Mouse (Mus musculus): ENCODE results near the gene Atg7. TPM values are rescaled to one million over a fixed set of nuclear protein-coding genes. Genes with fewer than 3 reads are reported as not detected.

The Atg7 gene
- polyA plus RNA-seq, 1 experiment = 25.3 TPM

GRCm38 (mm10) chr6:114788663-114789062 is 145.8 kb downstream of the Atg7 start:
- Histone ChIP-seq H3K27ac (ENCODE audit: insufficient read depth, low read length) (no peak overlapping the region), H3K4me1 (ENCODE audit: control insufficient read depth, insufficient read depth, low read length) (no peaks in the 10 kb centered on the region), H3K4me3 (ENCODE audit: insufficient read depth, low read length) (no peak overlapping the region)
- TF ChIP-seq POLR2A (IDR thresholded peaks at IDR 0.05; ENCODE audit: extremely low read depth, insufficient read depth, low read length) = no peak
- no peak for TF ChIP-seq CTCF (IDR thresholded peaks at IDR 0.05; ENCODE audit: extremely low read depth, insufficient read depth, low read length)

GRCm38 (mm10) chr6:114790084-114790483 is 147.2 kb downstream of the Atg7 start:
- no peak for TF ChIP-seq CTCF (IDR thresholded peaks at IDR 0.05; ENCODE audit: extremely low read depth, insufficient read depth, low read length)
- no peak for TF ChIP-seq POLR2A (IDR thresholded peaks at IDR 0.05; ENCODE audit: extremely low read depth, insufficient read depth, low read length)
- Histone ChIP-seq H3K4me1 (ENCODE audit: control insufficient read depth, insufficient read depth, low read length) (no peaks in the 10 kb centered on the region), H3K4me3 (ENCODE audit: insufficient read depth, low read length) (no peak overlapping the region), H3K27ac (ENCODE audit: insufficient read depth, low read length) (no peak overlapping the region)

DNA sequence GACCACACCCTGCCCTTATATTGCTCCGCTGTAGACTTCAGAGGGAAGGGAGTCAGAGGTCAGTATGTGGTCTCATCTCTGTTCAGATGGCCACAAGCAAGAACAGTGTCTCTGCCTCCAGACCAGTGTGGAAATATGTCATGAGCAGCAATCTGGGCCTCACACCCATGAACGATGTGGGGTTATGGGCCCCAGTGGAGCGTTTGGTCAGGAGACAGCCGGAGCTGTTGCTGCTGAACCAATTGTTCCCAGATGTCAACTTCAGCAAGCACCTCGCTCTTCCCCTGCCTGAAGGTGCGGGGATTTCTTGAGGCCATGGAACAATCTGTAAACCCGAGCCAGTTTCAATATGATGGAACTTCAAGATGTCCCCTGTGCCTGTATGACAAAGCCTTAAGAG is 148.0 kb downstream of the Atg7 start:
- no peak for TF ChIP-seq CTCF (IDR thresholded peaks at IDR 0.05; ENCODE audit: extremely low read depth, insufficient read depth, low read length)
- no peak for TF ChIP-seq POLR2A (IDR thresholded peaks at IDR 0.05; ENCODE audit: extremely low read depth, insufficient read depth, low read length)

GRCm38 (mm10) chr6:114791846-114792245 is 148.9 kb downstream of the Atg7 start:
- TF ChIP-seq CTCF (IDR thresholded peaks at IDR 0.05; ENCODE audit: extremely low read depth, insufficient read depth, low read length) (no peak), POLR2A (IDR thresholded peaks at IDR 0.05; ENCODE audit: extremely low read depth, insufficient read depth, low read length) (no peak)
- H3K27ac ChIP-seq (ENCODE audit: insufficient read depth, low read length) = no peak overlapping the region
- no peaks in the 10 kb centered on the region for H3K4me1 ChIP-seq (ENCODE audit: control insufficient read depth, insufficient read depth, low read length)
- no peak overlapping the region for H3K4me3 ChIP-seq (ENCODE audit: insufficient read depth, low read length)

More for the DNA sequence above, 148.0 kb downstream of the Atg7 start:
- no peak overlapping the region for H3K4me3 ChIP-seq (ENCODE audit: insufficient read depth, low read length)
- H3K4me1 ChIP-seq (ENCODE audit: control insufficient read depth, insufficient read depth, low read length) = no peaks in the 10 kb centered on the region
- H3K27ac ChIP-seq (ENCODE audit: insufficient read depth, low read length) = no peak overlapping the region

DNA sequence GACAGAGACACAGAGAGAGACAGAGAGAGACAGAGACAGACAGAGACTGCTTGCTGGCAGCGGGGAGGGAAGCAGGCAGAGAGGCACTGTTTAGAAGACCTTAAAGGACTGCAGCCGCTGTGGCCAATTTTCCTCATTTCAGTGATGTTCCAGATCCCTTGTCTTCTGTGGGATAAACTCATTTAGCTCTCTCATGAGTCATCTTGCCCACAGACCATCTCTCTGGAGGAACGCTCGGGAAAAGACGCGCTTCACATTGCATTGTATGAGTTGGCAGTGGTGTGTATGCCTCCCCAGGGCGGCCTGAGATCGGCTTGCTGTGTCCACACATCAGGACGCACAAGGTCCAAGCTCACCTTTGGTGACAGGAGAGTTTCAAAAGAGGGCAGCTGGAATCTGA is 151.8 kb downstream of the Atg7 start:
- Histone ChIP-seq H3K4me1 (ENCODE audit: control insufficient read depth, insufficient read depth, low read length) (no peaks in the 10 kb centered on the region), H3K4me3 (ENCODE audit: insufficient read depth, low read length) (no peak overlapping the region), H3K27ac (ENCODE audit: insufficient read depth, low read length) (no peak overlapping the region)
- TF ChIP-seq CTCF (IDR thresholded peaks at IDR 0.05; ENCODE audit: extremely low read depth, insufficient read depth, low read length) (no peak), POLR2A (IDR thresholded peaks at IDR 0.05; ENCODE audit: extremely low read depth, insufficient read depth, low read length) (no peak)

DNA sequence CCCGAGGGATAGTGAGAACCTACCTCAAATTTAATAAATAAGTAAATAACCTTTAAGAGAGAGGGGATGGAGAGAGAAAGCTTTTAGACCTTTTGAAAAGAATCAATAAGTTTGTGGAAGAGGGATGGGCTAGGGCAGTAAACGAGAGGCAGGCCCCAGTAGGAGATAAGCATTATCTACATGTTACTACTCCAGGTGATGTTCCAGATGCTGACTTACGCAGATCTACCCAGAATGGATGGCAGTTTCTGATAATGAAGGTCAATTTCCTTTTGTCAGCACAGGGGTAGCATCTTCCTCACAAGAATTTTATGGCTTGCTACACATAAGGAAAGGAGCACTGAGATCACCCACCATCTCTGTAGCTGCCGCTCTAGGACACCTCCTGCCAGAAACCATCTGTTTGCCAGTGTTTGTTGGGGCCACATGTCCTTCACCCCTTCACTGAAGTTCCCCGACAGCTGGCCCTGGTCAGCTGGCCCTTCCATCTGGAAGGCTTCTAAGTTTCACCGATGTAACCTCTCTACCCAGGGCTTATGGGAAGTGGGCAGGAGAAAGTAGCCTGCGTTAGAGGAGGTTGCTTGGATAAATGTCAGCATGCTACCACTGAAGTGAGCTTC is 152.9 kb downstream of the Atg7 start:
- H3K4me1 ChIP-seq (ENCODE audit: control insufficient read depth, insufficient read depth, low read length) = no peaks in the 10 kb centered on the region
- TF ChIP-seq CTCF (IDR thresholded peaks at IDR 0.05; ENCODE audit: extremely low read depth, insufficient read depth, low read length) = no peak
- TF ChIP-seq POLR2A (IDR thresholded peaks at IDR 0.05; ENCODE audit: extremely low read depth, insufficient read depth, low read length) = no peak

DNA sequence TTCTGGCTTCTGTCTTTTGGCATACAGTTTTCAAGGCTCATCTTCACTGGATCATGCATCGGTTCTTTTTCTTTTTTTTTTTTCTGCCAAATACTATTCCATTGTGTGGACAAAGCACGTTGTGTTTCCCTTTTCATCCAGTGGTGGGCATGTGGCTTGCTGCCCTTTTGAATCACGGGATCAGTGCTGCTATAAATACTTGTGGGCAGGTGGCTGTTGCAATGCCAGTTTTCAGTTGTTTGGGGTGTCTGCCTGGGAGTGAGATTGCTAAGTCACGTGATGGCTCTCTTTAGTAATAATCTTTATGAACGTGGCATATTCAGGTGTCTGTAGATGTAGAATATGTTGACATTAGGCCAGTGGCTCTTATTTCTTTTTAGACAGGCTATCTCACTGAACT is 155.0 kb downstream of the Atg7 start:
- TF ChIP-seq CTCF (IDR thresholded peaks at IDR 0.05; ENCODE audit: extremely low read depth, insufficient read depth, low read length) (no peak), POLR2A (IDR thresholded peaks at IDR 0.05; ENCODE audit: extremely low read depth, insufficient read depth, low read length) (no peak)

More for the DNA sequence above, 152.9 kb downstream of the Atg7 start:
- H3K27ac ChIP-seq (ENCODE audit: insufficient read depth, low read length) = no peak overlapping the region
- H3K4me3 ChIP-seq (ENCODE audit: insufficient read depth, low read length) = no peak overlapping the region

GRCm38 (mm10) chr6:114798715-114799114 is 155.8 kb downstream of the Atg7 start:
- Histone ChIP-seq H3K4me3 (ENCODE audit: insufficient read depth, low read length) (no peak overlapping the region), H3K4me1 (ENCODE audit: control insufficient read depth, insufficient read depth, low read length) (no peaks in the 10 kb centered on the region), H3K27ac (ENCODE audit: insufficient read depth, low read length) (no peak overlapping the region)
- TF ChIP-seq CTCF (IDR thresholded peaks at IDR 0.05; ENCODE audit: extremely low read depth, insufficient read depth, low read length) (no peak), POLR2A (IDR thresholded peaks at IDR 0.05; ENCODE audit: extremely low read depth, insufficient read depth, low read length) (no peak)

More for the DNA sequence above, 155.0 kb downstream of the Atg7 start:
- no peak overlapping the region for H3K27ac ChIP-seq (ENCODE audit: insufficient read depth, low read length)
- no peaks in the 10 kb centered on the region for H3K4me1 ChIP-seq (ENCODE audit: control insufficient read depth, insufficient read depth, low read length)
- H3K4me3 ChIP-seq (ENCODE audit: insufficient read depth, low read length) = no peak overlapping the region

DNA sequence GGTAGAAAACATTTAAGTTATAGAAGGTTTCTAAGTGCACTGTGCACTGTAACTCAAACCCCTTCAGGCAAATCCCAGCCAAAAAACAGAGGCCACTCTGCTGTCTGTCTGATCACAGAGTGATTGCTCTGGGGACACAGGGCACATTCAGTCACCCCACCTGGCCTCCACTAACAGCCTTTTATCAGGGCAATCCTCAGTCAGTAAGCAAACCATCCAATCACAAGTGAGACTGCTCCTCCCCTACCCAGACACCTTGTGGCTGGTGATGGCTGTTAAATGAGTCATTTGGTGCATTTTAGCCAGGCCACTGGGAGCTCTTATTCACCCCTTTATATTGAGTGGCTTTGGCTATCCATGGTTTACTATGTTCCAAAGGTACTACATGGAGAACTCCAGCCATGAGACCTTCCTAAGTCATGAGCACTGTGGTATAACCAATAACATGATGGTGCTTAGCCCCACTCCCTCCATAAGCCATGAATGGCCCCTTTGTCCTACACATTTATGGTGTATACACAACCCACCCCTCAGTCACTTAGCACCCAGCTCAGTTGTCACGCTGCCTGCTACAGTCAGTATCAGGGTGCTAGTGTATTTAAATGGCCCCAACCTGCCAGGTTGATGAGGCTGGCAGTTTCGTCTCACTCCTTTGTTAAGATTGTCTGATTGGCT is 157.5 kb downstream of the Atg7 start:
- Histone ChIP-seq H3K4me1 (ENCODE audit: control insufficient read depth, insufficient read depth, low read length) (no peaks in the 10 kb centered on the region), H3K27ac (ENCODE audit: insufficient read depth, low read length) (no peak overlapping the region), H3K4me3 (ENCODE audit: insufficient read depth, low read length) (no peak overlapping the region)
- TF ChIP-seq CTCF (IDR thresholded peaks at IDR 0.05; ENCODE audit: extremely low read depth, insufficient read depth, low read length) = no peak
- TF ChIP-seq POLR2A (IDR thresholded peaks at IDR 0.05; ENCODE audit: extremely low read depth, insufficient read depth, low read length) = no peak

GRCm38 (mm10) chr6:114803915-114804535 is 161.1 kb downstream of the Atg7 start:
- H3K4me1 ChIP-seq (ENCODE audit: control insufficient read depth, insufficient read depth, low read length) = no peaks in the 10 kb centered on the region
- no peak overlapping the region for H3K4me3 ChIP-seq (ENCODE audit: insufficient read depth, low read length)
- no peak for TF ChIP-seq CTCF (IDR thresholded peaks at IDR 0.05; ENCODE audit: extremely low read depth, insufficient read depth, low read length)
- no peak overlapping the region for H3K27ac ChIP-seq (ENCODE audit: insufficient read depth, low read length)

Measured in cortical plate, adult 2 months (tissue).